ENCODE assay signal across 9 mouse cellular contexts in the genomic region with DNA sequence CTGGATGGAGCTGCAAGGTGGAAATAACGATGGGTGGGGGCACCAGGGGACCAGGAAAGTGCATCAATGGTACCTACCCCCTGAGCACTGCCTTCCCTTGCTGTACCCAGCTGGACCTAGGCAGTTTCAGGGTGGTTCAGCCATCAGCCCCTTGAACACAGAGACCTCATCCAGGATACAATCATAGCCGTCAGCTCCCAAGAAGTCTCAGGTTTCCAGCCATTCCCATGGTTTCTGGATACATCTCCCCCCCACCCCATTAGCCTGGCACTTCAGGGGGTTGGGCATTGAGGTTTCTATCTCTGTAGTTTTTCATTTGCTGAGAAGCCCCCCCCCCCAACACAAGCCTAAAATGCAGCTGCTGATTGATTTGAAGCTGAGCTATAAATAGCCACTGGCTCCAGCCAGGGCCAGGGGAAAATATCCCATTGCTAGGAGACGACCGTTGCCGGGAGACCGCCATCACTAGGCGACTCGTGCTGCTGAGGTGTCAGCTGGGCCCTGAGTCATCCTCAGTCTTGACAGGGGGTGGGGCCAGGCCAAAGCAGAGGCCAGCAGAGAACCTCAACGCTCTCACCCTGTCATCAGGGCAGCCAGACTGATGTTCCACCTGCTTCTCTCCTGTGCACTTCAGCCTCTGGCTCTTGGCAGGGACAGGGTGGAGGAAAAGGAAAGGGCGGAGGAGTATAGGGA. TPM values are rescaled to one million over a fixed set of nuclear protein-coding genes. Genes with fewer than 3 reads are reported as not detected.
DNase-seq lines count a peak whose midpoint lies in the region; ATAC-seq and TF ChIP-seq lines count a peak whose summit lies in the region.
"Had no signal": no experiment of that assay in that cellular context is flagged by ENCODE, and none has a peak within 500 bp of the region (broad histone marks: within the 10 kb centered on the region; RNA-seq: fewer than 3 reads in every experiment).

No protein-coding gene starts in this region.

- WGBS in forebrain, embryonic 14.5 days, result 8% methylated on average over 10 of the region's 10 CpGs
- 13% methylated on average over 10 of the region's 10 CpGs for WGBS in hindbrain, embryonic 10.5 days

- no peak for TF ChIP-seq CTCF in testis, adult 2 months (IDR thresholded peaks at IDR 0.05; ENCODE audit: control insufficient read depth, insufficient read depth, insufficient replicate concordance, low read depth, low read length)

- DNase-seq in testis, postnatal 14 days (ENCODE audit: low spot score), result no peak
- peak; percentile 89 for DNase-seq in forebrain, embryonic 14.5 days (ENCODE audit: low spot score)
- DNase-seq in hindbrain, embryonic 10.5 days (ENCODE audit: low spot score), result peak; percentile 94
- DNase-seq in left cerebral cortex, postnatal 4 days, result peak; percentile 83
- peak; percentile 87 to 88 for DNase-seq in right cerebral cortex, postnatal 36 days (ENCODE audit: low spot score in 2 of 2)
- no peak for DNase-seq in spleen, adult 12 weeks (ENCODE audit: low spot score)

- no peaks in the 10 kb centered on the region for H3K36me3 ChIP-seq in testis, adult 2 months (ENCODE audit: control insufficient read depth, insufficient read depth, low read length)
- H3K36me3 ChIP-seq in forebrain, embryonic 14.5 days (ENCODE audit: control insufficient read depth, insufficient read depth, low read length), result no peaks in the 10 kb centered on the region
- no peaks in the 10 kb centered on the region for H3K36me3 ChIP-seq in hindbrain, embryonic 10.5 days
- H3K36me3 ChIP-seq: limb, embryonic 12.5 days had no signal

- TF ChIP-seq POLR2A in testis, adult 2 months (IDR thresholded peaks at IDR 0.05; ENCODE audit: control insufficient read depth, low read depth, low read length), result no peak; the same call in 1 of the 2 replicates

- peak; percentile 91 for ATAC-seq in forebrain, embryonic 14.5 days
- ATAC-seq in CD4-positive, CD25-positive, alpha-beta regulatory T cell, adult 4 months, result no peak

- no peaks in the 10 kb centered on the region for H3K27me3 ChIP-seq in testis, adult 2 months (ENCODE audit: control insufficient read depth, insufficient read depth, low read length)
- H3K27me3 ChIP-seq in forebrain, embryonic 14.5 days (replicated peaks; ENCODE audit: control insufficient read depth, insufficient read depth, low read length), result 0 out of 2 replicates have a peak, but pooled peaks cover 3% of the 10 kb centered on the region
- peaks cover 12% of the 10 kb centered on the region; the same call in 1 of the 2 replicates for H3K27me3 ChIP-seq in hindbrain, embryonic 10.5 days (ENCODE audit: insufficient read depth, poor library complexity, severe bottlenecking)

- no peaks in the 10 kb centered on the region for H3K9me3 ChIP-seq in forebrain, embryonic 14.5 days (replicated peaks; ENCODE audit: control insufficient read depth, low read length)
- no peaks in the 10 kb centered on the region for H3K9me3 ChIP-seq in hindbrain, embryonic 10.5 days
- H3K9me3 ChIP-seq: limb, embryonic 12.5 days had no signal

- no peak overlapping the region for H3K27ac ChIP-seq in testis, adult 2 months (ENCODE audit: control insufficient read depth, insufficient read depth, low read depth, low read length)
- peak overlapping the region; percentile 90 for H3K27ac ChIP-seq in forebrain, embryonic 14.5 days (ENCODE audit: low read depth, low read length)
- H3K27ac ChIP-seq in hindbrain, embryonic 10.5 days, result peak overlapping the region; percentile 84
- H3K27ac ChIP-seq: limb, embryonic 12.5 days had no signal

- H3K4me2 ChIP-seq in forebrain, embryonic 14.5 days (ENCODE audit: low read length), result peak overlapping the region; percentile 33
- H3K4me2 ChIP-seq: limb, embryonic 12.5 days had no signal

- no peaks in the 10 kb centered on the region; the same call in 1 of the 2 replicates for H3K4me1 ChIP-seq in testis, adult 2 months (ENCODE audit: control insufficient read depth, insufficient read depth, low read length)
- H3K4me1 ChIP-seq in forebrain, embryonic 14.5 days (ENCODE audit: control insufficient read depth, insufficient read depth, low read length), result peaks cover 18% of the 10 kb centered on the region
- peaks cover 33% of the 10 kb centered on the region for H3K4me1 ChIP-seq in hindbrain, embryonic 10.5 days (replicated peaks)
- H3K4me1 ChIP-seq: limb, embryonic 12.5 days had no signal

- peak overlapping the region; percentile 71 for H3K4me3 ChIP-seq in testis, adult 2 months (ENCODE audit: control insufficient read depth, low read depth, low read length)
- no peak overlapping the region for H3K4me3 ChIP-seq in forebrain, embryonic 14.5 days (ENCODE audit: low read depth, low read length)
- H3K4me3 ChIP-seq in hindbrain, embryonic 10.5 days, result peak overlapping the region; percentile 22
- H3K4me3 ChIP-seq: limb, embryonic 12.5 days had no signal

- intact Hi-C loops in left cerebral cortex, postnatal 4 days (cut with DNase I), result loop anchor here (5.0 kb wide), 1 partner anchor 71 kb away; no protein-coding TSS in a partner anchor

- H3K9ac ChIP-seq in forebrain, embryonic 14.5 days (ENCODE audit: low read length), result peak overlapping the region; percentile 41

RNA-seq across cellular contexts. Expression of a gene that starts 5.9 kb away (rescaled TPM):
- 6.2 and 7.1 TPM in 2 replicates for polyA plus RNA-seq in testis, adult 2 months (2012; rRNA removed)
- polyA plus RNA-seq in forebrain, embryonic 14.5 days (2014; fragmentation: Nextera tagmentation; extraction: Ambion mirVana), result 14.0 and 17.6 TPM in 2 replicates
- polyA plus RNA-seq in hindbrain, embryonic 10.5 days (2016; fragmentation: Nextera tagmentation; extraction: Ambion mirVana), result 11.0 and 16.7 TPM in 2 replicates
- total RNA-seq in left cerebral cortex, postnatal 4 days (2021), result 100 to 1,000 TPM; 130 to 132 TPM
- not detected for polyA plus RNA-seq in CD4-positive, CD25-positive, alpha-beta regulatory T cell, adult 4 months (2017; shearing (Covaris generic))

RNA-seq across cellular contexts. Expression of a gene that starts 6.0 kb away (rescaled TPM):
- polyA plus RNA-seq in testis, adult 2 months (2012; rRNA removed), result 19.4 and 21.1 TPM in 2 replicates
- 8.4 and 9.8 TPM in 2 replicates for polyA plus RNA-seq in forebrain, embryonic 14.5 days (2014; fragmentation: Nextera tagmentation; extraction: Ambion mirVana)
- 174 and 193 TPM in 2 replicates for polyA plus RNA-seq in hindbrain, embryonic 10.5 days (2016; fragmentation: Nextera tagmentation; extraction: Ambion mirVana)
- 10 to 100 TPM; 45.8 to 56.7 TPM for total RNA-seq in left cerebral cortex, postnatal 4 days (2021)
- 1 to 10 TPM; 3.6 to 7.0 TPM for polyA plus RNA-seq in CD4-positive, CD25-positive, alpha-beta regulatory T cell, adult 4 months (2017; shearing (Covaris generic))

RNA-seq across cellular contexts. Expression of a gene that starts 7.5 kb away (rescaled TPM):
- not detected in 2 replicates for polyA plus RNA-seq in testis, adult 2 months (2012; rRNA removed)
- 0.57 and 0.88 TPM in 2 replicates for polyA plus RNA-seq in forebrain, embryonic 14.5 days (2014; fragmentation: Nextera tagmentation; extraction: Ambion mirVana)
- 3.4 and 4.5 TPM in 2 replicates for polyA plus RNA-seq in hindbrain, embryonic 10.5 days (2016; fragmentation: Nextera tagmentation; extraction: Ambion mirVana)
- not detected for total RNA-seq in left cerebral cortex, postnatal 4 days (2021)
- polyA plus RNA-seq in CD4-positive, CD25-positive, alpha-beta regulatory T cell, adult 4 months (2017; shearing (Covaris generic)), result not detected
- polyA plus RNA-seq: limb, embryonic 12.5 days had no signal

RNA-seq across cellular contexts. Expression of a gene that starts 10.3 kb away (rescaled TPM):
- polyA plus RNA-seq in testis, adult 2 months (2012; rRNA removed), result 49.8 and 55.5 TPM in 2 replicates
- 72.6 and 82.3 TPM in 2 replicates for polyA plus RNA-seq in forebrain, embryonic 14.5 days (2014; fragmentation: Nextera tagmentation; extraction: Ambion mirVana)
- 68.1 and 76.0 TPM in 2 replicates for polyA plus RNA-seq in hindbrain, embryonic 10.5 days (2016; fragmentation: Nextera tagmentation; extraction: Ambion mirVana)
- total RNA-seq in left cerebral cortex, postnatal 4 days (2021), result 10 to 100 TPM; 50.6 to 61.1 TPM
- 100 to 1,000 TPM; 192 to 257 TPM for polyA plus RNA-seq in CD4-positive, CD25-positive, alpha-beta regulatory T cell, adult 4 months (2017; shearing (Covaris generic))

RNA-seq across cellular contexts. Expression of a gene that starts 16.6 kb away (rescaled TPM):
- 1.3 and 1.6 TPM in 2 replicates for polyA plus RNA-seq in testis, adult 2 months (2012; rRNA removed)
- 0.14 TPM in 1 of 2 replicates, not detected in the other for polyA plus RNA-seq in forebrain, embryonic 14.5 days (2014; fragmentation: Nextera tagmentation; extraction: Ambion mirVana)
- polyA plus RNA-seq in hindbrain, embryonic 10.5 days (2016; fragmentation: Nextera tagmentation; extraction: Ambion mirVana), result 0.95 and 1.2 TPM in 2 replicates
- not detected for total RNA-seq in left cerebral cortex, postnatal 4 days (2021)
- 1 to 10 TPM in 1 of 2 experiments, under 1 TPM in 1; 0.28 to 1.4 TPM for polyA plus RNA-seq in CD4-positive, CD25-positive, alpha-beta regulatory T cell, adult 4 months (2017; shearing (Covaris generic))

Comparison
In these comparisons a context has a peak if more than half of its experiments do, and no peak if none do; other contexts are left out.
1. DNase-seq: peak in forebrain, embryonic 14.5 days (single experiment), hindbrain, embryonic 10.5 days (single experiment), left cerebral cortex, postnatal 4 days (single experiment) and right cerebral cortex, postnatal 36 days (2 of 2); none in testis, postnatal 14 days (single experiment) and spleen, adult 12 weeks (single experiment).